Mouse (Mus musculus): Measurements from ENCODE around the gene Jag1.

The Jag1 gene

DNA sequence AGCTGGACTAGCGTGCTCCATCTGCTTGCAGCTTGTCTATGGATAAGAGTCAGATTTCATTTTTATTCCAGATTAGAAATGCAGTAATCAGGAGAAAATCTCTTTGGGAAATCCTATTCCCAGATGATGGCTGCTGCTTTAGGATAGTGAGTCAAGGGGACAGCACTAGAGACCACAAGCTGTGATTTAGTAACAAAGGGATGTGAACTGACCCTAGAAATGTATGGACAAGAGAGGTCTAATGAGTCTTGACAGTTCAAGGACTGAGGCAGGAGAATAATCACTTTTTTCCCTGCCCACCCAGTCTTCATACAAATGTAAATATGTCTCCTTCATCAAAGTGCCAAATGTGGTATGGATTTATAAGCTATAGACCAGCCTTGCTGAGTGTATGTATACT lies 52.6 kb downstream of the Jag1 start:
- DNase-seq (ENCODE audit: extremely low spot score): no peak

DNA sequence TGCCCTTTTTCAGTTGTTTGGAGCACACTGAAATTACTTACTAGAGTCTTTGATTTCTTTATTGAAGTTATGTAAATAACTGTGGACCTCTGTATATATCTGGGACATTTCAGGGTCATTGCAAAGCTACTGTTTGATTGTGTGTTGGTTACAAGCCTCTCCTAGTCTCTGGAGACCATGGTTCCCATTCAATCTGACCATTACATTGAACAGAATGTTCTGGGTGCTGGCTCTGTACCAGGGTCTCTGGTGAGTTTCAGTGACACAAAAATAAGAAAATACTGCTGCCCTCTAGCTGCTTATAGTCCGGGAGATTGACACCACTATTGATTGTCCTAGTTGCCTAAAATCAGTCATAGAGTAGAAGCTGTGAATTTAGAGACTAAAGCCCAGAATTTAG lies 66.5 kb downstream of the Jag1 start:
- no peak for DNase-seq (ENCODE audit: extremely low spot score)

DNA sequence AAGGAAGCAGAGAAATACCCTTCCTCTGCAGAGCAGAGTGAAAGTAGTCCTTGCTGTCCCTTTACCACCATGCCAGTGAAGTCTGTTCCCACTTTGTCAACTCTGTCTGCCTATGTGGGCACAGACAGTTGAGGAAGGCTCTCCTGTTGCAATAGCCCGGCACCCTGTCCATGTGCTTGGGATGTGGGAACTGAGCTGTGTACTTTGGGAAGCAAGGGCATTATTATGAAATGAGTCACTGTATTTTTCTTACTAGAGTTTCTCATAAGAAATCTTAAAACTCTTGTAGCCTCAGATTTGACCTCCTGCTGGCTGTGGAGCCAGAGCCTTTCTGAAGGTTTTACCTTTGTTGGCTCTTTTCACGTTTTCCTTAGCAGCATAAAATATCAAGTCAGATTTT lies 67.1 kb downstream of the Jag1 start:
- DNase-seq (ENCODE audit: extremely low spot score): no peak

DNA sequence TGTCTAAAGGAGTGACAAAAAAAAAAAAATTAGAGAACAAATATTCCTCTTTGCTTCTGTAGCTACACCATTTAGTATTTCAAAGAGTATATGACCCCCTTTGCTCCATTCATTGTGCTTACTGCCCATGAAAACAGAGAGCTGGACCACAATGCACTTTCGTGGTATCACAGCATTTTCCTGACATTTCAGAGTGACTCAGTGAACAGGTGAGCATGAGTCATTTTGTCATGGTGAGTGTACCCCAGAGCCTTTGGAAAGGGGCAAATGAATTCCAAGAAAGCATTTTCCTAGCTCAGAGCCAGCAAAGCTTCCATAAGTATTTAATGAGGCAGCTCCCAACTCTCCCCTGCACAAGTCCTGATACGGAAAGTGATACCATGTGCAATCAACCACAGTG lies 72.3 kb downstream of the Jag1 start:
- no peak for DNase-seq (ENCODE audit: extremely low spot score)
